Mouse (Mus musculus): ENCODE measurements around the gene Cfap69. TPM values are rescaled to one million over a fixed set of nuclear protein-coding genes. Genes with fewer than 3 reads are reported as not detected.
"Not testable (repeated sequence)": the region's sequence is repeated elsewhere in the genome, so short reads cannot be mapped to it uniquely, and the experiment has no call there.

Gene Cfap69
- 10 to 100 TPM; 13.1 to 14.8 TPM for total RNA-seq (2021)
- long read RNA-seq, partial matches to known transcripts: 0 of 6 reads
- long read RNA-seq, other reads (novel, unspliced or antisense): 6 of 6 reads

DNA sequence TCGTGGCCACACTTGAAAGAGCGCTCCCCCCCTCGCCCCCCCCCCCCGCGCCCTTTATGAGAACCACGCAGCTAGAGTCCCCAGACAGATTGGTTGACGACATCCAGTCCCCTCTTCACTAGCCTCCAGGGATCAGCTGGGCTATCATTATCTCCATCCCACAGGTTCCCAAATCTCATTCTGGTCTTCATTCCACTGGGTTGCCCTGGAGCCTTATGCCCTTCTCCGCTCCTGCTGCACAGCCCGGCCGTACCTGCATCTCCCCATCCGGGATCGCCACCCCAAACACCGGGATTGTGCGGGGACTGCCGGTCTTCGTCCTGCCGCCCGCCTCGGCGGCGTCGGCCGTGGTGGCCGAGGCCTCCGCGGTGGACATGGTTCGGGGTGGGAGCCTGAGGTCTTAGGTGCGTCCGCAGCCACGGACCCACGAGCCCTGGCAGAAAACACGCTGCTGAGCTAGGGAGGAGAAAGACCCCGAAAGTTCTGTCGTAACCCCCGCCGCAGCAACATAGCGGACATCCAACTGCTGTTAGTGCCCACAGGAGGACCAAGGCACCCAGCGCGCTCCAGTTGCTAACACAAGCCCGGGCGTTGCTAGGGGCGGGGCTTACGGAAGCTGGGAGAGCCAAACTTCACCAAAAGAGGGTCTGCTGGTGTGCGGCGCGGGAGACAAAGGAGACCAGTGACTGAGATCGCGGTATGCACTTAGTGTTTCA lies at the start of gene Cfap69:
Gene Cfap69, minus strand, starts transcription at position 585 of the 716 bp plus-strand sequence.
- peak; percentile 86 to 90 for DNase-seq (ENCODE audit: low spot score in 2 of 2)

DNA sequence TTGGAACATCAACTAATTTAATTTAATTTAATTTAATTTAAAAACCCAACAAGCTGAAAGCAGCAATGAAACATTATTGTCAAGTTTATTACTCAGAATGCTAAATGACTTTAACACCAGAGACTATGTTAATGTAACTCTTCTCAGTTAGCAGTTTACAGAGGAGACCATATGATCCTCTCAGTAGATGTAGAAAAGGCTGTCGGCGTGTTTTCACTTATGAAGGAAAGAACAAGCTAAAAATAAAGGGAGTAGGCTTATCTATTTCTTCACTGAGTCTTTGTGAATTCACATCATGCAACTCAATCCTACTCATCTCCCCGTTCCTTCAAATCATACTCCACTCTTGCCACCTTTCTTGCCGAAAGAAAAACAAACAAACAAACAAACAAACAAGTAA lies 47.0 kb upstream of the Cfap69 start:
- no peak for DNase-seq (ENCODE audit: low spot score in 2 of 2)

DNA sequence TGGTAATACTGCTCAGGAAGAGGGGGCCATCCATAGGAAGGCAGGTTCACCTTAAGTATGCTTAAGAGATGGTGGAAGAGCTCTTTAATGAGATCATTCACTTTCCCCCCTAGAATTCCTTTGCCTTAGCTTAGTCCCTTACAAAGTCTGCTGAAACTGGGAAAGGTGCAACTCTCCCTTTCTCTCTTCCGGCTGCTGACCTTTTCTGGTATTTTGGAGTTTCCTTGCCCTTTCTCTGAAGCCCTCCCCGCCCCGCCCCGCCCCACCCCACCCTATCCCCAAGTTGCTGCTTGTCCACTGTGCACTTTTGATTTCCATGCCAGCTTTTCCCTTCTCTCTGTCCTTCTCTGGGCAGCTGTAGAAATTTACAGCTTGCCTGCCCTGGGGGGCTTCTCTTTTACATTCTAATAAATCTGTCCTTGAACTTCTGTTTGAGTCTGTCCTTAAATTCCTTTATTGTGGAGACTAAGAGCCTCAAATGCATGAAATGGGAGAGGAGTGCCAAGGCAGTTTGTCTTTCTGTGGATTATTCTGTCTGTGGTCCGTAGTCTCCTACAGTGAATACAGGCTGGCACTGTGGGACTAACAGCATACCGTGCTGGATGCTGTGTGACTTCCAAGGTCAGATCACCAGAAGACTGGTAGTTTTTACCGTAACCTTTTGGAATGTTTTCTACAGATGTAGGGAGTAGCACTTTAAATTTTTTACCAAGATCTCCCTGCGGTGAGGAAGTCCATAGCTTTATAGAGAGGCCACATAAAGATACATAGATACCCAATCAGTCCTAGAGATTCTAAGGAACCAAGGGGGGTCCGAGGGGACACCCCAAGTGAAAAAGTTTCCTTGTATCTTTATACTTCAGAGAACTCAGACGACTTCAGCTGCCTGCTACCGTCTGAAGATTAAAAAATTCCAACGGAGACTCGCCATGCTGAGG lies 43.6 kb upstream of the Cfap69 start:
- no peak for DNase-seq (ENCODE audit: low spot score in 2 of 2)

DNA sequence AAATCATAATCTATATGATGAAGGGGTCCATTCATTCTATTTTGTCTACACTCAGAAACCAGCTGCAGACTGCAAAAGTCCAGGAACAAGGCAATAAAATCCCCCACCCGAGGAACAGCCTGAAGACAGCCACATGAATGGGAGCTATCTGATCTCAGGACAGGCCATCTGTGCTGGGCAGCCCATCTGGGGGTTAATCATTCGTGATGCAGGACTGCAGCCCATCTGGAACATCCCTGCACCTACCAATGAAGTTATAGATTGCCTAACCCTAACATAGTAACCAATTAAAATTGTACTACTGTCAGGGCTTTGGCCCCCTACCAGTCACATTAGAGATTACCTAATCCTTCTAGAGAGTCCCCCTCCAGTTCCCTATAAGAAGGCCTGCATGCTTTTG lies 41.0 kb upstream of the Cfap69 start:
- DNase-seq (ENCODE audit: low spot score in 2 of 2): no peak

DNA sequence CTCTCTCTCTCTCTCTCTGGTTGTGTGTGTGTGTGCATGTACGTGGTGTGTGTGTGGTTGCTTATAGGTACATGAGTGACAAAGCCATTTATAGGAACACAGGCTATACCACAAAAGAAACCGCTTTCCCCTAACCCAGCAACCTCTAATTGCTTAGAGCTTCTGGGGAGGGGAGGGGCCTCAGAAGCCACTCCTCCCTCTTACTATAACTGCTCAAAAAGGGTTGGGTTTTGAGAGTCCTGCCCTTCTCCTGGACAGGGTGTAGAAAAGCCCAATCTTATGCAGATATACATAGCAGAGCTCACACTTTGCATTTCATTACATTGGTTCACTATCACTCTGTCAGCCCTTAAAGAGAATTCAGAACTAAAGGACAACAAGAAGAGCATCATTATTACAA lies 36.3 kb upstream of the Cfap69 start:
- no peak for DNase-seq (ENCODE audit: low spot score in 2 of 2)

DNA sequence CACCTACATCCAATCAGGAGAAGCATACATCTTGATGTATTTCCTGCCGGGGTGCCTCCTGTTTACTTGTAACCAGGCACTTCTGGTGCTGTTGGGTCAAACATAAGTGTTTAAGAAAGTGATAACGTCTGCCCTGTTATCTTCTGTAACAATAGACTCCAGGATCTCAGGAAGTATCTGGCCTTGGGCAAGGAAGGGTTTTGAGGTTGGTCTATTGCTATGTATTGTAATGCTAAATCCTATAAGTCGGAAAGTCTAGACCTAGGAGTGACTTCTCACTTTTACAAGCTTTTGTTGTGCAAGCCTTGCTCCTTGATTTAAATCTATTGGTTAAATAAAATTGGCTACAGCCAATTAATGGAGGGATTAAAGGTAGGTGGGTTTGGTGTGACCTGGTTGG lies 34.8 kb upstream of the Cfap69 start:
- no peak for DNase-seq (ENCODE audit: low spot score in 2 of 2)

DNA sequence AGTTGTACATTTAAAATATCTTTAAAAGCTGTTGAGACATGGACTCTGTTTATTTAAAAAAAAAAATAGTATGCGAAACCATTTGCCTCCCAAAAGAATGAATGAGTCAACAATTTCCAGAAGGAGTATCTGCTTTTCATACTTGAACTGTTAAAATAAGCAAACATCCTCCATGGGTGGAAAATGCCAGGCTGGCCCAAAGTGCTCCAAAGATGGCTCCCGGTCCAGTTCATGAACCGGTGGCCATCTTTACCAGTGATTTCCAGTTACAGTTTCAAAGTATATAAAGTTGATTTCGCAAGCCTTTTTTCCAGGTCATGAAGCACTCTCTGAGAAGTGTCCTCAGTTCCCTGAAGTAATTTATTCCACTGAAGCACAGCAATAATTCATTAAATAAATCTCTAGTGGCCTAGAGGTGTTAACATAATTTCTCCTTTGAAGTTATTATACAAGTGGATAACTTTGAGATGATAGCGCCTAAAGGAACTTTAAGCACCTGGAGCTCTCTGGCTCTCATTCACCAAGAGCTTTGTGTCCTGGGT lies 31.4 kb upstream of the Cfap69 start:
- DNase-seq (ENCODE audit: low spot score in 2 of 2): no peak

DNA sequence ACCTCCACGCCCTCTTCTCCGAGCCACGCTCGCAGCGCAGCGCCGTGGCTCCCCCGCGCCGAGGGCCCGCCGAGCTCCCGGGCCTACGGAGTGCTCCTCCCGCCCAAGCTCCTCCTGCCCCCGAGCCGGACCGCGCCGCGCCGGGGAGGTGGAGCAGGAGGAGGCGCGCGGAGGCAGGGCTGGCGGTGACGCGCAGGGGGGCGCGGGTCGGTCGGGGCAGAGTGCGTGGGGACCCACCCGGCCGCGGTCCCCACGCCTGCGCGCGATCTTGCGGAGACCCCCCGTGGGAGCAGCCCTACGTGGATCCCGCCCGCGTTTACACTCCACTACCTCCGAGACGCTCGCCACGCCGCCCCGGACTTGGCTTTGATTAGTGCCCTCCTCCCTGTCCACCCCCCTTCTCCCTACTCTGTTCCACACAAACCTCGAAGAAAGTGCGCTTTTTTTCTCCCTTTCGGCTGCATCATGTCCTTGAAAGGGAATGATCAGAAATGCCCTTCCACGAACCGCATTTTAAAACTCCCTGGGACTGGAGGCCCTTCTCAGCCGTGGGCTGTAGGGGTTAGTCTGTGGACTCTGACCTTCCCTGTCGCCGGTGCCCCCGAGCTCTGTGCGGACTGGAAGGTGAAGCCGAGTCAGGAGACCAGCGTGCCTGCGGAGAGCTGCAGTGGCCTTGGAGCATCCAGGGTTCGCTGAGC lies 30.1 kb upstream of the Cfap69 start, which contains the start of gene Steap2:
Gene Steap2, minus strand, starts transcription at position 623 of the 698 bp plus-strand sequence.
- DNase-seq (ENCODE audit: low spot score in 2 of 2): peak; percentile 45 to 59

DNA sequence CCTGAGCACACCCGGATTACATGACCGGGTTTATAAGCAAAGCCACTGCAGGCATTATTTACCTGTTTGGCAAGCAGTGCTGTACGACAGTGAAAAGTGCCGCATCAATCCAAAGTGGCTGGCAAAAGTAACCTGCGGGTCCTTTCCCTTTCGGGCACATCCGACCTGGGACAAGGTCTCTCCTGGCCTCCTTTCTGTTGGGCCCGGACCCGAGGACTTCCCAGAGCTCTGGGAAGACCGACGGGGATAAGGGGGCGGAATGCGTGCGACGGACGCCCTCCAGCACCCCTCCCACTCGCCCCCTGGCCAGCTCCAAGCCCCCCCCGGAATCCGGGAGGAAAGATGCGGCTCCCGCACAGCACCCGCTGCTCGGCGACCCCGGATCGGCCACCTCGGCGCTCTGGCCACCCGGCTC lies 29.5 kb upstream of the Cfap69 start:
- DNase-seq (ENCODE audit: low spot score in 2 of 2): no peak

DNA sequence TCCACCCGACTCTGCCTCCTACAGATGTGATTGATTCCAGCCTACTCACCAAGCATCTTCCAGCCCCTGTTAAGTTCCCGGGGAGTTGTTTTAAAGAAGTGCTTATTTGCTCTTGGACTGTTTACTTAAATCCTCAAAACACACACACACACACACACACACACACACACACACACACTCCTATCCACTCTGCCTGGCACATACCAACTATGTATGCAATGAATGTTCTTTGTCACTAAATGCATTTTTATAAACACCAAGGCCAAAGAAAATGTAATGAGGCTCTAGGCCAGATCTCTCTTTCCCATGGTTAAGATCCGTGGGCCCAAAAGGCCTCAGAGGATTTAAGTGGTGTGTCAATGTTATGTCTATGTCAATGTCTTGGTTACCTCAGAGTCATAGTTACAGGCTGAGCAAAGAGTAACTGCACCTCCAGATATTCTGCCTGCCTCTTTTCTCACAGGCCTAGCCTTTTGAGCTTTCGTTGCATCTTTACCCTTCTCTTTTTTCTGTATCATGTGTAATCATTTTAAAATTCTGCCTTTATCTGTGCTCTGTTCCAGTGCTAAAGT lies 28.2 kb upstream of the Cfap69 start:
- no peak for DNase-seq (ENCODE audit: low spot score in 2 of 2)

DNA sequence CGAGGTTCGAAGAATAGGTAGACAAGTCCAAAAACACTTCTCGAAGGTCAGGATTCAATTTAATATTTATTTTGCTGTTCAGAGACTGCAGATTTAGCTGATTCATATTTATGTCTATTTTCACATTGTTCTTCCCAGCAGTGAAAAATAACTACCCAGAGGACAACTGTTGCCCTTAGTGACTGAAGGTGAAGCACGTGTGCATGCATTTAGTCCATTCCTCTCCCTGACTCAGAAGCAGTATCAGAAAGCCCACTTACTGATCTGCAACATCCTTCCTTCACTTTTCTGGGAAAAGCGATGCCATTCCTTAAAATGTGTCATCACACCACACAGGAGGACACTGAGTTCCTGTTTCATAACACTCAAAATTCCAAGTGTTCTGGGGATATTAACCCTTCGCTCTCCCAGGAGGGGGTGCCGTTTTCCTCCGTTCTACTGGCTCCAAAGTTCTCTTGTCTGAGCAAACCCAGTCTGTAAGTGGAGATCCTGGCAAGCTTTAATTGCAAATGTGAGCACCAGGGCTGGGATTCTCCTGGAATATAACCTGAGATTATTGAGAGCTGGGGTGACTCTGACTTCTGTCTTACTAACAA lies 25.0 kb upstream of the Cfap69 start:
- no peak for DNase-seq (ENCODE audit: low spot score in 2 of 2)

DNA sequence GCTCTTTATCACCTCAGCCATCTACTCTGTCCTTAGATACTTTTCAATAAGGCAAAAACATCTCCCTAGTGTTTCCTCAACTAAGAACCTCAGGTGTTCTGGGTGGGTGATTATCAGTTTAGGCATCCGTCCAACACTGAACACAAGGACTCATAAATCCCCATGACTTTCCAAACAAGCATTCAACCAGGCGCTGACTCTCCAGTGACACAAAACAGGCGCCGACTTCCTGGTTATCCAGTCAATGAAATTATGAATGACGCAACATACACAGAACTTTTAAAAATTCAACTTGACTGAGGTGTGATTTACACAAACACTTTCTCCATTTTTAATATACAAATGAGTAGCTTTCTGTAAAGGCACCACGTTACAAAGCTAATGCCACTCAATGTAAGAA lies 24.2 kb upstream of the Cfap69 start:
- DNase-seq (ENCODE audit: low spot score in 2 of 2): no peak

DNA sequence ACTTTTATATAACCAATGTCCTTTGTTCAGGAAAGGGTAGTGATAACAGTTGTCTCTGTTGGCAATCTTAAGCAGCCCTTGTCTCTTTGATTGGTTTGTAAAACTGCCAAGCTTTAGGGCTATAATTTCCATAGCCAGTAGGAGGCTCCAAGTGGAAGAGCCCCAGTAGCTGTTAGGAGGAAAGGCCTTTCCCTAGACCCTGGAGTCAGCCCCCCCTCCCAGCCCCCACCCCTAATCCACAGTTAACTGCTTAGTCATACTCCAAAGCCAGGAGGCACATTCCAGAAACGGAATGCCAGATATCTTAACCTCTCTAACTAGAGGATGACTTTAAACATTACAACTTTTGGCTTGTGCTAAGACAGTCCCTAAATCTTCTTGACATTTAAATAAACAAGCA lies 22.9 kb upstream of the Cfap69 start:
- DNase-seq (ENCODE audit: low spot score in 2 of 2): no peak

DNA sequence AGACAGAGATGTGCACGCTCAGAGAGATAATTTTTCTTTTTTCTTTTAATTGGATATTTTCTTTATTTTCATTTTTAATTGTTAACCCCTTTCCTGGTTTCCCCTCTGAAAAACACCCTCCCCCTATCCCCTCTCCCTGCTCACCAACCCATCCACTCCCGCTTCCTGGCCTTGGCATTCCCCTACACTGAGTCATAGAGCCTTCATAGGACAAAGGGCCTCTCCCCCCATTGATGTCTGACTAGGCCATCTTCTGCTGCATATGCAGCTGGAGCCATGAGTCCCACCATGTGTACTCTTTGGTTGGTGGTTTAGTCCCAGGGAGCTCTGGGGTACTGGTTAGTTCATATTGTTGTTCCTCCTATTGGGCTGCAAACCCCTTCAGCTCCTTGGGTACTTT lies 20.9 kb upstream of the Cfap69 start:
- not testable (repeated sequence) for DNase-seq (ENCODE audit: low spot score in 2 of 2)

DNA sequence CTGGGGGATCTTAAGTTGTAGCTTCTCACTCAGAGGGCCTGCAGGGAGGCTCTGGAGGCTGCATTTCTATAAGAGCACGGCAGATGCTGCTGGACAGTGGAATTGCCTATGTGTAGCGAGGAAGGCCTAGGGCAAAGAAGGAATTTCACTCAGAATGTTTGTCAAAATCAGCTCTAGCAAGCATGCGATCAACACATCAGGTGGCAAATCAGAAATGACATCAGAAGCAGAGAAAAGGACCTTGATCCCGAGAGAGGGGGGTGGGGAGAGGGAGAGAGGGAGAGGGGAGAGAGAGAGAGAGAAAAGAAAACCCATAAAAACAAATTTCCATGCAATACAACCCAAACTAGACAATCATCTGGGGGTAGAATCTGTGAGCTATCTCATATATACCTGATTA lies 19.3 kb upstream of the Cfap69 start:
- DNase-seq (ENCODE audit: low spot score in 2 of 2): no peak

DNA sequence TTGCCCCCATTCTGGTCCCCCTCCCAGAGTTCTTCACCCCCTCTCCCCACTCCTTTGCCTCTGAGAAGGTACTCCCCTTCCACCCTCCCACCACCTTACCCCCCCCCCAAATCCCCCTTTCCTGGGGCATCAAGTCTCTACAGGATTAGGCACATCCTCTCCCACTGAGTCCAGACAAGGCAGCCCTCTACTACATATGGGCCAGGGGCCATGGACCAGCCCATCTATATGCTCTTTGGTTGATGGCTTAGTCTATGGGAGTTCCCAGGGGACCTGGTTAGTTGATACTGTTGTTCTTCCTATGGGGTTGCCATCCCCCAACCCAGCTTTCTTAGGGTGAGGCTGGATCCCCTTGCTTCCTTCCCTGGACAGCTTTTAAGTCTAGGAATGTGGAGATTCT lies 15.4 kb upstream of the Cfap69 start:
- no peak for DNase-seq (ENCODE audit: low spot score in 2 of 2)

DNA sequence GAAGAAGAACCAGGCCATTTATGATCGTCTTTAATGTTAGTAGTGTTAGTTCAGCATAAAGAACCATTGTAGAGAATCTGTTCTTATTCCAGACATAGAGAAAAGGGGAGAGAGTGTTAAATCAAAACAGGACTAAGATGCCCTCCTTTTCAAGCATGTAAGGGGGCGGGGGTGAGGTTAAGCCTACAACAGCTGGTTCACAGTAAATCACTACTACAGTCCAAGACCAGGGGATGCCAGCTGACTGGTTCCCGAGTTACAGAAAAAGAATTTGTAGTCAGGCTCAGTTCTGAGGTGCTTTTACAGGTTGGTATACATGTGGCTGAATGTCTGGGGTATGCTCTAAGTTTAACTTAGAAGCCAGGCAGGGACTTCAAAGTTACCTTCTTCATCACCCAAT lies 12.0 kb upstream of the Cfap69 start:
- DNase-seq (ENCODE audit: low spot score in 2 of 2): no peak

DNA sequence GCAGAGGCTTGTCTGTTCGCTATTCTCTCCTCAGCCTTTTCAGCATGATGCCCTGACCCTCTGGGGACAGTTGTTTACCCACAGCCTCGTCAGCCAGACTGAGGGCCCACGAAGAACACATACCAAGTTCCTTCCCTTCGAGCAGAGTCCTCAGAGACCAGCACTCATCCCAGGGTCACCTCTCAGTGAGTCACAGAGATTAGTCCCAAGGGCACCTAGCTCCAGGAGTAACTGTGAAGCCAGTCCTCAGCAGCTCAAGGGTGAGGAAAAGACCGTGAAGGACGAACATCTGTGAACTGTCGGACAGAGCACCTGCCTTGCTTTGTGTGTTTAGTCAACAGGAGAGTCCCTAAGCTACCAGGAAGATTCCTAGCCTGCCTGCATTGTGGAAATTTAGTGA lies 4.9 kb upstream of the Cfap69 start:
- no peak for DNase-seq (ENCODE audit: low spot score in 2 of 2)

DNA sequence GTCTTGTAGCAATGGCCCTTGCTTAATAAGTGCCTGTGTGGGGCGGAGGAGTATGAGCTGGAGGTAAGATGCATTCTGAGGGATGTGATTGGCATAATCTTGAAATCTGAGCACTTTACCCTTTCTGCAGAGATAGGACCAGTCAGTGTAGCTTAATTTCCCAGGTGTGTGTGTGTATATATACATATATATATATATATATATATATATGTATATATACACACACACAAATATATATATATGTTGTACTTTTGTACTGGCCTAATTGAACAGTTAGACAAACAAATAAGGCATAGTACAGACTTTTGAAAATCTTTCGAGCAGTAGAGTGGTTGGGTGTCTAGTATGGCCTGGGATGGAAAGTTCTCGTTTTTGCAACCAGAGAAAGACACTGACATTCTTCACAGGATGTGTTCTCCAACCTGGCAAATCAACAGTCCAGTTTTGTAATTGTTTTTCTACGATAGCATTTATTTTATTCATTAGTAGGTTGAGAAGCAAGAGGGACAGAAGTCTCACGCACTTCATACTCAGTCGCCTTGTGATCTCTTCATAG lies 410 bp upstream of the Cfap69 start:
- DNase-seq (ENCODE audit: low spot score in 2 of 2): no peak

DNA sequence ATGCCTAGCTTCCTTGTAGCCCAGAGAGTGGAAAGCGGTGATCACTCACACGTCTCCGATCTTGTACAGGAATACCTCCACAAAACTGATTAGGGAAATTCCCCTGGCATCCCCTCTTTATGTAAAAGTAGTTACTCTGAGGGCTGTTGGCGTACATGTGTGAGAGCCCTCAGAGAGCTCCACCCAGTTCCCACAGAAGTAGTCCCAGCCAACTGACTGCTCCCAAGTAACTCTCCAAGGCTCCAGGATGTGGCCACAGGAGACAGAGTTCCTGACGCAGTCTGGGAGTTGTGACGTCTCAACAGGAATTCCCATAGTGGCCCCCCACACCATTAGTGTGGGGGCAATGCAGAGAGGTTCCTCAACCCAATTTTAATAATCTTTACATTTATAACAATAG lies 982 bp downstream of the Cfap69 start:
- DNase-seq (ENCODE audit: low spot score in 2 of 2): no peak
